Mouse (Mus musculus): ENCODE measurements at regions not wholly inside any gene's neighbourhood (a gene's known extent, or its start where the extent isn't known, plus 50 kb on each side); places are given as distances from the start of the nearest gene placed in this dataset.
A peak's percentile ranks its signal among the peaks of the same experiment; 100 is the strongest.

DNA sequence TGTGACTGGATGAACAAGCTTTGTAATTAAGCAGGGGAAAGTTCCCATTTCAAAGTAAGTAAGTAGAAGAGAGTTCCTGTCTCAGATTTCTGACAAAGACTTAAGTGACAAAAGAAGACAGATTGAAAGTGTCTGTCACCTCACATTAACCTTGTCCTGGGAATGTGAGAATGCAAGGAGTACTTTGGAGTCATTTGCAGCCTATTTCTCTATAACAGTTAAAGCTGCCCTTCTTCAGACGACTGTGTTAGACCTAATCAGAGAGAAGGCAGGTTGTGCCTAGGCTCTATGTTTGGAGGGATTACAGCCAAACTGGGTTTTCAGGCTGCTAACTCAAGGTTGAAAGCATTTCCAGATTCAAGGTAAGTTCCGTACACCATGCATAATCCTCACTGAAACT, 446.5 kb downstream of the Pdgfc start:
- ATAC-seq (ENCODE audit: low FRiP score): no peak
- Histone ChIP-seq H3K9ac (no peak overlapping the region), H3K27ac (no peak overlapping the region), H3K9me3 (no peaks in the 10 kb centered on the region), H3K4me3 (replicated peaks) (no peak overlapping the region), H3K27me3 (0 out of 2 replicates have a peak, but pooled peaks cover 3% of the 10 kb centered on the region), H3K36me3 (replicated peaks) (no peaks in the 10 kb centered on the region), H3K4me1 (no peaks in the 10 kb centered on the region), H3K4me2 (no peak overlapping the region)
- 52% methylated on average over 2 of the region's 2 CpGs for WGBS

DNA sequence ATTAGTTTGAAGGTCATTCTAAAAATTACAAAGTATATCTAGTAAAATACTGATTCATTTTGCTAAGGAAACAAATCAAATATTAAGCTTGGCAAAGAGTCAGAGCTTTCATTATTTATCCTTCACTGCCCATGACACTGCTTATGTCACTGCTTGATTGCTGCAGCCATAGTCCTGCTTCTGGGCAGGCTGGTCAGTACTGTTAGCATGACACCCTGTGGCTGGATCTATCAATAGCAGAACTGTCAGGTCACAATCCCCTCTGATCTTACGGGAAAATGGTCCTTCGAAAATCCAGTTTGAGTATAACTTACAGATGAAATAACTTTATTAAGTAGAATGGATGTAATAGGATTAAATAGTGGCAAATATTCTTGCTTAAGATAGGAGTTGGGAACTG, 447.1 kb downstream of the Pdgfc start:
- H3K36me3 ChIP-seq (replicated peaks): no peaks in the 10 kb centered on the region
- no peak overlapping the region for H3K4me3 ChIP-seq (replicated peaks)
- ATAC-seq (ENCODE audit: low FRiP score): 0 out of 2 replicates have a peak, but pooled peaks have one; percentile 60
- H3K9ac ChIP-seq: no peak overlapping the region
- 72% methylated on average over 2 of the region's 2 CpGs for WGBS
- no peak overlapping the region for H3K4me2 ChIP-seq
- no peak overlapping the region for H3K27ac ChIP-seq
- H3K27me3 ChIP-seq: 0 out of 2 replicates have a peak, but pooled peaks cover 3% of the 10 kb centered on the region
- H3K9me3 ChIP-seq: no peaks in the 10 kb centered on the region
- H3K4me1 ChIP-seq: no peaks in the 10 kb centered on the region

DNA sequence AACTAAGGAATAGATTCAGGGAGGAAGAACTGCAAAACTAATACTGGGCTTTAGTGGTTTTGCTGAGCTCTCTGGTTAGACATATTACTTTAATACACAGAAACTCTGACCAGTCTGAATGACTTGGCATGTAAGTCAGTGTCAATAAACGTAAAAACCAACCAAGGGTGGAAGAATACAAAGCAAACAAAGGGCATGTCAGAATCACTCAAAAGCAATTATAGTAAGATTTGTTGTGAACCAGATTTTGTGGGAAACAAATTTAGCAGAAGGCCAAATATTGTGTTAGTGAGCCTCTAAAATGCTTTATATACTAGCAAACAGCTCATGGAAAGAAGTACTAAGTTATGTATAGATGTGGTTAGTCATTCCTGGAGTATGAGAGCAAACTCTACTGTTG, 427.1 kb upstream of the Ctso start:
- WGBS: 86% methylated on average over 1 of the region's 1 CpGs
- Histone ChIP-seq H3K36me3 (replicated peaks) (no peaks in the 10 kb centered on the region), H3K4me1 (no peaks in the 10 kb centered on the region), H3K27me3 (no peaks in the 10 kb centered on the region), H3K9ac (no peak overlapping the region), H3K4me2 (no peak overlapping the region), H3K4me3 (replicated peaks) (no peak overlapping the region), H3K27ac (no peak overlapping the region), H3K9me3 (no peaks in the 10 kb centered on the region)
- ATAC-seq (ENCODE audit: low FRiP score): no peak

DNA sequence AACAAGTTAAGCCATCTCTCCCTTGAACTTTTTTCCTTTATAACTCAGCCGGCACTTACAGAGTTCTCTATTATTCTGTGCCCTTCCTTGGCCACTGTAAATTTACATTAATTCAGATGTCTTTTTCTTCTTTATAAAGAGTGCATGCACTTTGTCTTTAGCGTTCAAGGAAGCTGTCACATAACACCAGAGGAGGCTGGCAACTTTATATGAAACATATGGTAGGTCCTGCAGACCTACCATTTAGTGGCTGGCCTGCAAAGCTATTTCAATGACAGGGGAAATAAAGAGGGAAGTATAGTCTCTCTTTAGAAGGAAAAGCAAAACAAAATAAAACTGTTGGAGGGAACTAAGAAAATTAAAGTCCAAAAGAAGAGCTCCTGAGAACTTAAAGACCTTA, 423.8 kb upstream of the Ctso start:
- 34% methylated on average over 2 of the region's 2 CpGs for WGBS
- no peak overlapping the region for H3K4me2 ChIP-seq
- no peak overlapping the region for H3K4me3 ChIP-seq (replicated peaks)
- H3K4me1 ChIP-seq: no peaks in the 10 kb centered on the region
- H3K9me3 ChIP-seq: no peaks in the 10 kb centered on the region
- ATAC-seq (ENCODE audit: low FRiP score): no peak
- H3K27me3 ChIP-seq: no peaks in the 10 kb centered on the region
- H3K36me3 ChIP-seq (replicated peaks): no peaks in the 10 kb centered on the region
- H3K9ac ChIP-seq: no peak overlapping the region
- no peak overlapping the region for H3K27ac ChIP-seq

DNA sequence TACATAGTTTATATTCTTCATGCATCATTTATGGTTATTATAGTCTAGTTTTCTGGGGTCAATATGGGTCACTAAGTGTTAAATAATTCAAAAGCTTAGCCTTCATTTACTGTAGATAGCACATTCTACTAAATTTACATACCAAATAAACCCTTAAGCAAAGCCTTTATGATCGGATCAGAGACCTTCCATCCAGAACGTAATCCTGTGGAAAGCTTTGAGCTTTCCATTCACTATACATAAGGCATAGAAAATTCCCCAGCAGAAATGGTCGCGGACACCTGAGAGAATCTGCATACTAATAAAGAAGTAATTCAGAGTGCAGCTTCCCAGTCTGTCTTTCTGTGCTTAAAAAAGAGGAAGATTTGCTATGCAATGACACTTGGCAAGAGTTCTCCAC, 410.6 kb upstream of the Ctso start:
- Histone ChIP-seq H3K9ac (no peak overlapping the region), H3K9me3 (no peaks in the 10 kb centered on the region), H3K4me3 (replicated peaks) (no peak overlapping the region), H3K4me2 (no peak overlapping the region), H3K4me1 (peaks cover 5% of the 10 kb centered on the region; the same call in 1 of the 2 replicates), H3K36me3 (replicated peaks) (no peaks in the 10 kb centered on the region), H3K27me3 (no peaks in the 10 kb centered on the region), H3K27ac (no peak overlapping the region)
- whole genome bisulfite sequencing: 56% methylated on average over 4 of the region's 4 CpGs
- ATAC-seq (ENCODE audit: low FRiP score): no peak

DNA sequence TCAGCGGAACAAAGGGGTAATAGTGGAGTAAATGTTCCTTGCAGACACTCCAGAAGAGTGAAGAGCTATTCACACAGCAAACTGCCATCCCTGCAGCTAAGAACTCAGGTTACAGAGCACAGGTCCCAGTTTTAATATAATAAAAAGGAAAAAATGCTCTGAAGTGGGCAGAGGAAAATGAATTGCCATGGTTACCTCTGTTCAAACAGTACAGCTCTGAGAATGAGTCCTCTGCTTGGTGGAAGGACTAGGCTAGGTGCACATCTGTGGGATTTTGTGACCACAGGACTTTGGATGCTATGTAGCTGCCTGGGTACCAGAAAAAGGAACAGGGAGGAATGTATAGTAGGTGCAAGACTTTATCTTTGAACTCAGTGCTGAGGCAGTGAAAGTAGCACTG, 401.5 kb upstream of the Ctso start:
- H3K9me3 ChIP-seq: no peaks in the 10 kb centered on the region
- H3K4me2 ChIP-seq: no peak overlapping the region
- no peaks in the 10 kb centered on the region for H3K36me3 ChIP-seq (replicated peaks)
- no peaks in the 10 kb centered on the region for H3K27me3 ChIP-seq
- no peak overlapping the region for H3K4me3 ChIP-seq (replicated peaks)
- H3K9ac ChIP-seq: no peak overlapping the region
- no peak for ATAC-seq (ENCODE audit: low FRiP score)
- no peaks in the 10 kb centered on the region for H3K4me1 ChIP-seq
- H3K27ac ChIP-seq: no peak overlapping the region
- WGBS: 97% methylated on average over 1 of the region's 1 CpGs

DNA sequence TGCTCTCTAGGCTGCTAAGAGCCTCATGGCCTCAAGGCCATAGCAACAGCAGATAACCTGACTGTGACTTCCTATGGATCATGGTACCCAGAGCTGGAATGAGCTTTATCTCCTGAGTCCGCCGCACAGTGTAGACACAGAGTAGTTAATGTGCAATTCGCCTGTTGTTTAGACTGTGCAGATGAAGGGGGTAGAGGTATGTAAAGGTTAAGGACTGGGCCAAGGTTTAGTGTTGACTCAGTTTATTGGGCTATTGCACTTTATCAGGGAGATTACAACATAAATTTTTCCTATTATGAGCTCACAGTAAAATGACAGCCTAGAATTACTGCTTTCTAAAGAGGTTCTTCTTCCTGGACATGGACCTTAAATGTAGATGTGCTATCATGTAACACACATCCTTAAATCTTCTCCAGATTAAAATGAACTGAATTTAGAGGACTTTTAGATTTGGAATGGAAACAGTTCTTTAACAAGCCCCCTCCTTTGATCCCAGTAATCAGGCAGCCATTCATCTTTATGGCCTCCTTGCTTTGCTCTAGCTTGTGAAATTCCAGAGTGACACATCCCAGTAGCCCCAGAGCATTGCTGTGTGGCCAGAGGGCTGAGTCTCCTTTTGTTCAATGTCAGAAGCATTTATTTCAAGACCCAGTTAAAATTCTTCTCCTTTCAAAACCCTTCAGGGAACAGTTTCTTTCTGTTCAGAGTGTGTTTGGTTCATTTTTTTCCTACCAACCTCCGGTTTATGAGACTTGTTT, 396.8 kb upstream of the Ctso start:
- no peak overlapping the region for H3K27ac ChIP-seq
- no peak overlapping the region for H3K4me2 ChIP-seq
- H3K4me3 ChIP-seq (replicated peaks): no peak overlapping the region
- H3K9ac ChIP-seq: no peak overlapping the region
- no peaks in the 10 kb centered on the region for H3K9me3 ChIP-seq
- H3K27me3 ChIP-seq: no peaks in the 10 kb centered on the region
- no peaks in the 10 kb centered on the region for H3K4me1 ChIP-seq
- no peaks in the 10 kb centered on the region for H3K36me3 ChIP-seq (replicated peaks)
- ATAC-seq (ENCODE audit: low FRiP score): no peak
- 78% methylated on average over 4 of the region's 4 CpGs for WGBS

DNA sequence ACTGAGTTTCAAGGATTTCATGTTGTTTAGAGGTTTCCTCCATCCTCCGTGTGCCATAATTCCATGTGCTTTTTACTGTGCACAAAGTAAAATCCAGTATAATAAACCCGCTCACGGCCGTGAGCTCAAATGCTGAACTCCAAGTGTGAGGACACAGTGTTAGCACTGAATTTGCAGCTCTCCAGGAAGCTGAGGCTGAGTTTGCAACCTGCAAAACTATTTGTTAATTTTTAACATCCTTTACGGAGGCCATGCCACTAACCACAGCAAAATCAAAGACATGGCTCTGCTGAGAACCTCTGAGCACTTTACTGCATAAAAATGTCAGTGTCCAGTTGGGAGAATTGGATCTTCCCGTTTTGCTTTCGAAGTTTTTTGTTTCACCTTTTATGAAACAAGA, 377.6 kb upstream of the Ctso start:
- Histone ChIP-seq H3K9me3 (no peaks in the 10 kb centered on the region), H3K4me3 (replicated peaks) (no peak overlapping the region), H3K9ac (no peak overlapping the region), H3K36me3 (replicated peaks) (no peaks in the 10 kb centered on the region), H3K4me1 (no peaks in the 10 kb centered on the region), H3K27ac (no peak overlapping the region), H3K4me2 (no peak overlapping the region), H3K27me3 (no peaks in the 10 kb centered on the region)
- no peak for ATAC-seq (ENCODE audit: low FRiP score)
- WGBS: 81% methylated on average over 7 of the region's 7 CpGs

DNA sequence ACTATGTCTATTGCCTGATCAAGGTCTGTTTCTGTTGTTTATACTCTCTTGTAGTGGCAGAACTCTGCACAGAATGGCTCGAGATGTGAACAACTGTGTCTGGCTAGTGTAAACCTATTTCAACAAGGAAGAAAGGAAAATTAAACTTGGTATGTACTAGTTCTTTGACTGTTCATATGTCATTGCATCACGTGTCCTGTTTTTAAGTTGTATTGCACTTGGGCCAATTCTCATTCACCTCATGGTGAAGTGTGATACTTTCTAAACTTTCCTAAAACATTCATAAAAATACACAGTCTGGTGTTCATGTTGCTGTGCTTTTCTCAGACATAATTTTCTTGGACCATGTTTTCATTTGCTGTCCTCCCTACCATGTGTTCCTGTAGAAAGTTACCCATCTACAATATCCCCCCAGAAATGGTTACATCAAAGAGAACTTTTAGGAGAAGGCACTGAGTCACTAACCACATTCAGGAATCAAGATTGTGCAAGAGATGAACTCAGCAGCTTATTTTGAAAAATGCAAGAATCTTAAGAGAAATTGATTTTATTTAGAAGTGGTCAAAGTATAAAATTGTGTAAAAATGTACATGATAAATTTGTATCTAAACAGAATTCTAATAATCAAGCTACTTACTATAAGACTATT, 369.7 kb upstream of the Ctso start:
- Histone ChIP-seq H3K27ac (no peak overlapping the region), H3K27me3 (no peaks in the 10 kb centered on the region), H3K4me2 (no peak overlapping the region), H3K9ac (no peak overlapping the region), H3K36me3 (replicated peaks) (no peaks in the 10 kb centered on the region), H3K9me3 (no peaks in the 10 kb centered on the region), H3K4me3 (replicated peaks) (no peak overlapping the region), H3K4me1 (no peaks in the 10 kb centered on the region)
- WGBS: 92% methylated on average over 2 of the region's 2 CpGs
- ATAC-seq (ENCODE audit: low FRiP score): no peak

DNA sequence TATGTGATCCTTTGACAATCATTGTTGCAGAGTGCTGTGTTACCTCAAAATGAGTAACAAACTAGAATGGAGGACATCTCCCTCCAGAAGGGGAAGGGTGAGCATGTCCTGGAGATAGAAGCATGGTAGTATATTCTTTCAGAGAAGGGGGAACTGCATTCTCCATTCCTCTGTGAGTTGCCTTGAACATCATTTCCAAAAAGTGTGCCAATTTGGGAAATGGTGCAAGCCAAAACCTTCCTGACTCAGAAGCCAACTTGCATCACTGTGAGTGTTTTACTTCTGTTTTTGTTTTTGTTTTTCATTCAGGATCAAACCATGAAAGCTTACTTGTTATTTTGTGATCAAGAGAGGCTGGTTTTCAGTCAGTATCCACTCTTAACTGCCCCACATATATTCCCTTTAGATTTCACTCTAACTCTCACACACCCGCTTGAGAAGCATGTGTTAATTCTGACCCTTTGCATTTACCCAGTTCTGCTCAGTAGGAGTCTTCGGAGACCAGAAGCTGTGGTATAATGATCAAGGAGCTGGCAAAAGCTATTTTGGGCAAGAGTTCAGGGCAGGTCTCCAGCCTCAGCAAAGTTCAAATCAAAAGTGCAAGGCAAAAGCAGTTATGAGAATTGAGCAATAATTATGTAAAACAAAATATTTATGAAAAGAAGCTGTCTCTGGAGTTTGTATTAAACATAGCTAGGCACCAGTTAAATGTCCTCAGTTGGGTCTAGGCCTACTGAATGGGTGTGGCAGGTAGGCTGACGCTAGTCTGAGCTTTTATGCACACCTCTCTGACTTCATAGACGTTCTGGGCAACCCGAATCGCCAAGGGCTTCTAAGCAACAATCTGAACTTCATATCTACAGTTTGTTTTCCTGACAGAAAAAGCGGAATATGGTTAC, 368.3 kb upstream of the Ctso start:
- Histone ChIP-seq H3K36me3 (replicated peaks) (no peaks in the 10 kb centered on the region), H3K4me1 (no peaks in the 10 kb centered on the region), H3K4me3 (replicated peaks) (no peak overlapping the region), H3K27me3 (no peaks in the 10 kb centered on the region), H3K27ac (no peak overlapping the region), H3K9me3 (no peaks in the 10 kb centered on the region), H3K9ac (no peak overlapping the region), H3K4me2 (no peak overlapping the region)
- ATAC-seq (ENCODE audit: low FRiP score): no peak
- 87% methylated on average over 7 of the region's 7 CpGs for WGBS

DNA sequence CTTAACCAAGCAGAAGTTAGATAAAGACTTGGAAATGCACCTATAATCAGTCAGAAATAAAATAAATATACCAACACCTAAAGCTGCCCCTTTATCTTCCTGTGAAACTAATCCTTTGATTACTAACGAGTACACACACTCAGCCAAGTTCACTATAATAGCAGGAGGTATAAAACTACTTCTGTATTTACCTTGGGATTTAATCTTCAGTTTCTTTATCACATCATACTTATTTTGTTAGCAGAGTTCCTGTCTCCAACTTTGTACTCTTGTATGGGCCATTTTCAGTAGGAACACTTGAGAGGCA, 367.7 kb upstream of the Ctso start:
- Histone ChIP-seq H3K4me1 (no peaks in the 10 kb centered on the region), H3K4me3 (replicated peaks) (no peak overlapping the region), H3K9me3 (no peaks in the 10 kb centered on the region), H3K27ac (no peak overlapping the region), H3K9ac (no peak overlapping the region), H3K27me3 (no peaks in the 10 kb centered on the region), H3K36me3 (replicated peaks) (no peaks in the 10 kb centered on the region), H3K4me2 (no peak overlapping the region)
- no peak for ATAC-seq (ENCODE audit: low FRiP score)
- WGBS: 67% methylated on average over 1 of the region's 1 CpGs

DNA sequence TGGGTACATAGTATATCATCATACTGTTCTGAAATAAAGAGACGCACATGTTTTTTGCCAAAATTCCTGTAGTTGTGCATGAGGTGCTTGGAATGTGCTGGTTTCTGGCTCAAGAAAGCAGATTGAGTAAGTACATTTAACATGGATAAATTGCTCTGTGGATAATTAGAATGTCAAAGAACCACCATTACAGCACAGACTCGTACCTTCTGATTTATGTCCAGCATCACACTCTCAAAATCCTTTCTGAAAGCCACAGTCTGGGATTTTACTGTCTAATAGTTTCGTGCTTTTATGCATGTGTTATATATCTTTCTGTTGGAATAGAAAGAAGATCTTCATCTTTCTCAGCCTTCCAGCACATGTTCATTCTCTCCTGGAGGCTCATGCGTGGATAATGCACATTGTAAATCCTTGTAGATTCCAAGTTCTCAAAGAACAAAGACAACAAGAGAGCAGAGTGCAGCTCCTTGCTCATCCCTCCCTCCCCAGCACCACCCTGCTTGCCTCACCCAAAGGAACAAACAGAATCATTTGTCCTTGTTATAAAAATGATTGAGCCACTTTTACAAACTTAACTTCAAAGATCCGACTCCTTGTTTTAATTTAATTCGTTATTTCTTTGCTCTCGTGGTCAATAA, 348.9 kb upstream of the Ctso start:
- no peaks in the 10 kb centered on the region for H3K4me1 ChIP-seq
- H3K36me3 ChIP-seq (replicated peaks): no peaks in the 10 kb centered on the region
- H3K9me3 ChIP-seq: no peaks in the 10 kb centered on the region
- H3K4me3 ChIP-seq (replicated peaks): no peak overlapping the region
- no peak for ATAC-seq (ENCODE audit: low FRiP score)
- no peak overlapping the region for H3K9ac ChIP-seq
- H3K4me2 ChIP-seq: no peak overlapping the region
- H3K27me3 ChIP-seq: no peaks in the 10 kb centered on the region
- WGBS: 77% methylated on average over 7 of the region's 7 CpGs
- H3K27ac ChIP-seq: no peak overlapping the region

Measured in forebrain, embryonic 12.5 days (tissue).